Mouse (Mus musculus): ENCODE measurements at regions not wholly inside any gene's neighbourhood (a gene's known extent, or its start where the extent isn't known, plus 50 kb on each side); places are given as distances from the start of the nearest gene placed in this dataset.

DNA sequence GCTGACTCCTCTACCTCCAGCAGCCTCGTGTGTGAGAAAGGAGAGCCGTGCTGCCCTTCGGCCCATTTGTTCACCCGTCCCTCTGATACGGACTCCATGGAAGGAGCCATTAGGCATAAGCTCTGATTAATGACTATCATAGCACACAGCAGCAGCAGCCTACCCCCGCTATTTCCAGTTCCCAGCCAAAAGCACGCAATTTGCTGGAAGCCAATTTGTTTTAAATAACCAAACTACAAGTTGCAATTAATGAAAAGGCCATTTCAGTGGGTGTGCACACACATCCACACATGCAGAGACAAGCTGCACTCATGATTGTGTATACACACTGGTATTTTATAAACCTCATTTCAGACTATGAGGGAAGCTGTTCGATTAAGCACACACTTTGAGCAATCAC is 387.8 kb upstream of the Cdh4 start:
- TF ChIP-seq CTCF (IDR thresholded peaks at IDR 0.05; ENCODE audit: borderline replicate concordance, insufficient read depth, low read length) (no peak), POLR2A (IDR thresholded peaks at IDR 0.05; ENCODE audit: low read depth, low read length) (no peak)

Measured in embryonic fibroblast, embryonic 13.5 days (primary cell).